Mouse (Mus musculus): ENCODE measurements at regions not wholly inside any gene's neighbourhood (a gene's known extent, or its start where the extent isn't known, plus 50 kb on each side); places are given as distances from the start of the nearest gene placed in this dataset.

GRCm38 (mm10) chr1:61068112-61068511 lies 90.4 kb downstream of the Icos start:
- no peak overlapping the region for H3K27ac ChIP-seq (ENCODE audit: low read depth)
- H3K27me3 ChIP-seq (ENCODE audit: insufficient read depth, low read length), result no peaks in the 10 kb centered on the region
- H3K4me3 ChIP-seq (ENCODE audit: low read depth, low read length), result no peak overlapping the region
- DNase-seq (no peak), ATAC-seq (no peak)
- no peaks in the 10 kb centered on the region for H3K9me3 ChIP-seq (ENCODE audit: low read length)
- H3K36me3 ChIP-seq (replicated peaks; ENCODE audit: insufficient read depth, low read length), result no peaks in the 10 kb centered on the region
- TF ChIP-seq EP300 (IDR thresholded peaks at IDR 0.05; ENCODE audit: low read depth), result no peak
- TF ChIP-seq CTCF (IDR thresholded peaks at IDR 0.05; ENCODE audit: low read depth), result no peak
- WGBS (ENCODE audit: insufficient replicate concordance), result 74% methylated on average over 6 of the region's 6 CpGs
- H3K4me2 ChIP-seq (ENCODE audit: low read depth, low read length), result no peak overlapping the region
- H3K4me1 ChIP-seq (ENCODE audit: insufficient read depth), result no peaks in the 10 kb centered on the region
- H3K9ac ChIP-seq (replicated peaks), result no peak overlapping the region

DNA sequence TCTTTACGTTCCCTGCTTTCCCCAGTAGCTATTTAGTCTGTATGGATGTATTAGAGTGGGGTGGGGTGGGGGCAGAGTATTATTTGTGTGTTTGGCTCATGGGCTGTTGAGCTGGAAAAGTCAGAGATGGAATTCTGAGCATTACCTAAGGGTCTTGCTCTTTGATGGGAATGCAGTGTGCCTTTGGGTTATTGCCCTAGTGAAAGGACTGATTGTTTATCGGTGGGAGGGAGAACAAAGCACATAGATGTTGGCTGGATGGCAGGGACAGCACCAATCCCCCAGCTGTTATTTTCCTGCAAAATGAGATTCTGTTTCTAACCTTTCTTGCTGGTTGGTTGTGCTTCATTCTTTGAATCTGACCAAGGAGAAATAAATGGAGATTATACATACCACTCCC lies 96.4 kb downstream of the Icos start:
- H3K4me2 ChIP-seq (ENCODE audit: low read depth, low read length), result no peak overlapping the region
- DNase-seq, result no peak
- WGBS (ENCODE audit: insufficient replicate concordance), result 71% methylated on average over 2 of the region's 2 CpGs
- no peak overlapping the region for H3K9ac ChIP-seq (replicated peaks)
- H3K4me1 ChIP-seq (ENCODE audit: insufficient read depth), result no peaks in the 10 kb centered on the region
- H3K36me3 ChIP-seq (replicated peaks; ENCODE audit: insufficient read depth, low read length), result no peaks in the 10 kb centered on the region
- no peaks in the 10 kb centered on the region for H3K9me3 ChIP-seq (ENCODE audit: low read length)
- no peaks in the 10 kb centered on the region for H3K27me3 ChIP-seq (ENCODE audit: insufficient read depth, low read length)
- no peak overlapping the region for H3K4me3 ChIP-seq (ENCODE audit: low read depth, low read length)
- TF ChIP-seq EP300 (IDR thresholded peaks at IDR 0.05; ENCODE audit: low read depth) (no peak), CTCF (IDR thresholded peaks at IDR 0.05; ENCODE audit: low read depth) (no peak)
- no peak for ATAC-seq
- H3K27ac ChIP-seq (ENCODE audit: low read depth), result no peak overlapping the region

DNA sequence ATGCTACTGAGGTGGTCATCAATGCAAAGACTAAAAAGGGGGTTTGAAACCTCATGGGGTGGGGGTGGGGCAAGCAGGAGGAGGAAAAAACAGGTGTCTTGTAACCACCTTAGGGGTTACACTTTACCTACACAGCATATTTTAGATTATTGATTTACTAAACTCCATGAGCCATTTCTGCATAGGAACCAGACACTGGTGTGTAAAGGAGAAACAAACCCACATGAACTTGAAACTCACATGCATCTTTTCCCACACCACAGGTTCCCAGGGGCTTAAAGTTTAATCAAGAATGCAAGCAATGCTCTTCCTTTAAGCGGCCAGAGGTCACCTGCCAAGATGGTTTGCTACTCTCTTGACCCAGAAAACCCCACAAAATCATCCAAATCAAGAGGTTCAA lies 97.6 kb downstream of the Icos start:
- H3K27ac ChIP-seq (ENCODE audit: low read depth), result no peak overlapping the region
- H3K4me2 ChIP-seq (ENCODE audit: low read depth, low read length), result no peak overlapping the region
- H3K4me3 ChIP-seq (ENCODE audit: low read depth, low read length), result no peak overlapping the region
- H3K27me3 ChIP-seq (ENCODE audit: insufficient read depth, low read length), result no peaks in the 10 kb centered on the region
- WGBS (ENCODE audit: insufficient replicate concordance), result 76% methylated on average over 1 of the region's 1 CpGs
- no peaks in the 10 kb centered on the region for H3K9me3 ChIP-seq (ENCODE audit: low read length)
- H3K36me3 ChIP-seq (replicated peaks; ENCODE audit: insufficient read depth, low read length), result no peaks in the 10 kb centered on the region
- no peak for TF ChIP-seq CTCF (IDR thresholded peaks at IDR 0.05; ENCODE audit: low read depth)
- no peak for TF ChIP-seq EP300 (IDR thresholded peaks at IDR 0.05; ENCODE audit: low read depth)
- no peak overlapping the region for H3K9ac ChIP-seq (replicated peaks)
- DNase-seq, result no peak
- H3K4me1 ChIP-seq (ENCODE audit: insufficient read depth), result no peaks in the 10 kb centered on the region
- no peak for ATAC-seq

DNA sequence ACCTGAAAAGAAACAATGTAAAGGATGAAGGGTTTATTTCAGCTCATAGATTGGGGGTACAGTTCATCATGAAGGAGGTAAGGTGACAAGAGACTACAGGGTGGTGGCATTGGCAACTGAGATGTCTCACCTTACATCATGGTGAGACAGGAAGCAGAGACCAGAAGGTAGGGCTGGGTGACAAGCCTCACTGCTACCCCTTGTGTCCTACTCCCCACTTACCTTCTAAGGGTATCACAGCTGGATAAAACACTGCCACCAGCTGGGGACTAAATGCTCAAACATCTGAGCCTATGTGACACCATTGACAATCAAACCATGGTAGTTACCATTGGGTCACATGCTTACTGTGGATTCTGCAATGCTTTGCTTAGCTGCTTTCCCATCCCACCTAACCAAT lies 107.0 kb downstream of the Icos start:
- no peaks in the 10 kb centered on the region for H3K9me3 ChIP-seq (ENCODE audit: low read length)
- H3K27me3 ChIP-seq (ENCODE audit: insufficient read depth, low read length), result no peaks in the 10 kb centered on the region
- H3K36me3 ChIP-seq (replicated peaks; ENCODE audit: insufficient read depth, low read length), result no peaks in the 10 kb centered on the region
- no peak overlapping the region for H3K9ac ChIP-seq (replicated peaks)
- ATAC-seq (no peak), DNase-seq (no peak)
- H3K4me1 ChIP-seq (ENCODE audit: insufficient read depth), result no peaks in the 10 kb centered on the region
- no peak overlapping the region for H3K27ac ChIP-seq (ENCODE audit: low read depth)
- TF ChIP-seq CTCF (IDR thresholded peaks at IDR 0.05; ENCODE audit: low read depth) (no peak), EP300 (IDR thresholded peaks at IDR 0.05; ENCODE audit: low read depth) (no peak)
- H3K4me3 ChIP-seq (ENCODE audit: low read depth, low read length), result no peak overlapping the region
- H3K4me2 ChIP-seq (ENCODE audit: low read depth, low read length), result no peak overlapping the region

GRCm38 (mm10) chr1:61086811-61087210 lies 109.1 kb downstream of the Icos start:
- no peak for ATAC-seq

DNA sequence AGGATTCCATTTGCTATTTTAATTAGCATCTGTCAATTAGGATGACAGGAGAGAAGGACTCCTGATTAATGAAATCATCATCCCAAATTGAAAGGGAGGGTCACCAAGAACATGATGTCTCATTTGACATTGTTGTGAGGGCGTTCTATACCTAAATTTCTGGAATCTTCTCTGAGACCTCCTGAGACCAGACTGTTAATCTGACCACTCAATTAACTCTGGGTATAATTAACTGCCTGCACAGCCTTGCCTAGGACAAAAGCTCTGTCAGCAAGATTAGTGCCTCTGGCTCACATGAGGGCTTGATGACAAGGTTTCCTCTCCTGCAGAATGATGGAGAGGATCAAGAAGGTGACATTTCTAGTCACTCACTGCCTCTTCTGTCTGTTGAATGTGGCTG lies 113.1 kb downstream of the Icos start:
- H3K4me2 ChIP-seq (ENCODE audit: low read depth, low read length), result no peak overlapping the region
- DNase-seq (no peak), ATAC-seq (no peak)
- no peaks in the 10 kb centered on the region for H3K27me3 ChIP-seq (ENCODE audit: insufficient read depth, low read length)
- no peak for TF ChIP-seq EP300 (IDR thresholded peaks at IDR 0.05; ENCODE audit: low read depth)
- TF ChIP-seq CTCF (IDR thresholded peaks at IDR 0.05; ENCODE audit: low read depth), result no peak
- H3K4me1 ChIP-seq (ENCODE audit: insufficient read depth), result no peaks in the 10 kb centered on the region
- no peaks in the 10 kb centered on the region for H3K36me3 ChIP-seq (replicated peaks; ENCODE audit: insufficient read depth, low read length)
- 54% methylated on average over 1 of the region's 1 CpGs for WGBS (ENCODE audit: insufficient replicate concordance)
- H3K27ac ChIP-seq (ENCODE audit: low read depth), result no peak overlapping the region
- no peak overlapping the region for H3K9ac ChIP-seq (replicated peaks)
- no peaks in the 10 kb centered on the region for H3K9me3 ChIP-seq (ENCODE audit: low read length)
- H3K4me3 ChIP-seq (ENCODE audit: low read depth, low read length), result no peak overlapping the region

More at GRCm38 (mm10) chr1:61086811-61087210, 109.1 kb downstream of the Icos start:
- no peak overlapping the region for H3K27ac ChIP-seq (ENCODE audit: low read depth)
- TF ChIP-seq EP300 (IDR thresholded peaks at IDR 0.05; ENCODE audit: low read depth) (no peak), CTCF (IDR thresholded peaks at IDR 0.05; ENCODE audit: low read depth) (no peak)
- 69% methylated on average over 5 of the region's 5 CpGs for WGBS (ENCODE audit: insufficient replicate concordance)
- H3K9ac ChIP-seq (replicated peaks), result no peak overlapping the region
- H3K36me3 ChIP-seq (replicated peaks; ENCODE audit: insufficient read depth, low read length), result no peaks in the 10 kb centered on the region
- no peaks in the 10 kb centered on the region for H3K4me1 ChIP-seq (ENCODE audit: insufficient read depth)
- H3K9me3 ChIP-seq (ENCODE audit: low read length), result no peaks in the 10 kb centered on the region
- DNase-seq, result no peak
- no peaks in the 10 kb centered on the region for H3K27me3 ChIP-seq (ENCODE audit: insufficient read depth, low read length)
- H3K4me3 ChIP-seq (ENCODE audit: low read depth, low read length), result no peak overlapping the region
- no peak overlapping the region for H3K4me2 ChIP-seq (ENCODE audit: low read depth, low read length)

GRCm38 (mm10) chr1:61095481-61096165 lies 117.9 kb downstream of the Icos start:
- TF ChIP-seq CTCF (IDR thresholded peaks at IDR 0.05; ENCODE audit: low read depth) (no peak), EP300 (IDR thresholded peaks at IDR 0.05; ENCODE audit: low read depth) (no peak)
- DNase-seq, result no peak
- Histone ChIP-seq H3K4me1 (ENCODE audit: insufficient read depth) (no peaks in the 10 kb centered on the region), H3K27ac (ENCODE audit: low read depth) (no peak overlapping the region), H3K4me2 (ENCODE audit: low read depth, low read length) (no peak overlapping the region), H3K4me3 (ENCODE audit: low read depth, low read length) (no peak overlapping the region), H3K9me3 (ENCODE audit: low read length) (no peaks in the 10 kb centered on the region), H3K36me3 (replicated peaks; ENCODE audit: insufficient read depth, low read length) (no peaks in the 10 kb centered on the region), H3K27me3 (ENCODE audit: insufficient read depth, low read length) (no peaks in the 10 kb centered on the region), H3K9ac (replicated peaks) (no peak overlapping the region)
- ATAC-seq, result no peak
